Mouse (Mus musculus): ENCODE results near the gene Cytl1. TPM values are rescaled to one million over a fixed set of nuclear protein-coding genes. Genes with fewer than 3 reads are reported as not detected.

The Cytl1 gene
- total and polyA plus RNA-seq, 2 experiments from 2014 or later = 1.1 TPM; not detected in 1

DNA sequence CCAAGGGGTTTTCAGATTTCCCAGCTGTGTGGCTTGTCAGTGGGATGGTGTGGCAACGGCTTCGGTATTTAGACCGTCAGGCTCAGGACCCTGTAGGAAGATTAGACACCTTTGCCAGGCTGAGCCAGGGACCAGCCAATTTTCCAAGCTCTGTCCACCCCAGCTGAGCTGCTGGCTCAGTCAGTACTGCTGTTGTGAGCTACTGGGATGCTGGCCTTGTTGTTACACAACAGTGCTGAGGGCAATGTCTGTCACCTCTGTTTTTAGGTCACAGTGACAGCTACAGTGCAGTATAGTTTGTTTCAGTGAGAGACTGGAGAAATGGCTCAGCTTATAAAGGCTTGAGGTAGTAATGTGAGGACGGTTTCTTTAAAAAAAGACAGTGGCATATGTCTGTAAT lies 38.7 kb downstream of the Cytl1 start:
- ATAC-seq (ENCODE audit: low FRiP score) (no peak), DNase-seq (ENCODE audit: low spot score) (no peak)
- H3K36me3 ChIP-seq (ENCODE audit: insufficient read depth, low read length) = no peaks in the 10 kb centered on the region
- H3K4me1 ChIP-seq (ENCODE audit: insufficient read depth, low read length) = no peaks in the 10 kb centered on the region
- no peak overlapping the region for H3K4me2 ChIP-seq (ENCODE audit: low read depth, low read length, poor library complexity, severe bottlenecking)
- H3K27ac ChIP-seq (ENCODE audit: low read depth, low read length) = no peak overlapping the region
- H3K27me3 ChIP-seq (ENCODE audit: insufficient read depth, low read length) = 0 out of 2 replicates have a peak, but pooled peaks cover 2% of the 10 kb centered on the region
- no peak for TF ChIP-seq CTCF (IDR thresholded peaks at IDR 0.05)
- H3K9me3 ChIP-seq (ENCODE audit: low read length) = no peaks in the 10 kb centered on the region
- no peak overlapping the region; the same call in 1 of the 2 replicates for H3K9ac ChIP-seq (replicated peaks; ENCODE audit: low read length, poor library complexity, severe bottlenecking)
- no peak overlapping the region for H3K4me3 ChIP-seq (ENCODE audit: low read depth, low read length)
- WGBS = 71% methylated on average over 4 of the region's 4 CpGs

DNA sequence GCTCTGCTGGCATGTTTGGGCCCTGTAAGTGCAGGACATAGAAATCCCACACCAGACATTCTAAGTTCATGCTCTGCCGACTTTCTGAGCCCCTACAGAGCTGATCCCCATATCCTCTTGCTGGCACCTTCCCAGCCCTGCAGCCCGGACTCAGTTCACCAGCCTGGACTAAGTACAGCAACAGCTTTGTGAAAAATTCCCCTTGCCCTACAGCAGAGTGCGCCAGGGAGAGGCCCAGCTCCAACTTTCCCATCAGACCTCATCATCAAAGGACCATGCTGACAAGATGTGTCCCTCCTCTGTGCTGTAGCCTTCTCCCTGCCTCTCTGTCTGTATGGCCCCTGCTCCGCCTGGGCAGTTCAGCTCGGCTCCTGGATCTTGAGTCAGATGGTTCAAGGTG lies 40.4 kb downstream of the Cytl1 start:
- H3K4me1 ChIP-seq (ENCODE audit: insufficient read depth, low read length) = no peaks in the 10 kb centered on the region
- peak; percentile 51 for TF ChIP-seq CTCF (IDR thresholded peaks at IDR 0.05)
- ATAC-seq (ENCODE audit: low FRiP score) = no peak

DNA sequence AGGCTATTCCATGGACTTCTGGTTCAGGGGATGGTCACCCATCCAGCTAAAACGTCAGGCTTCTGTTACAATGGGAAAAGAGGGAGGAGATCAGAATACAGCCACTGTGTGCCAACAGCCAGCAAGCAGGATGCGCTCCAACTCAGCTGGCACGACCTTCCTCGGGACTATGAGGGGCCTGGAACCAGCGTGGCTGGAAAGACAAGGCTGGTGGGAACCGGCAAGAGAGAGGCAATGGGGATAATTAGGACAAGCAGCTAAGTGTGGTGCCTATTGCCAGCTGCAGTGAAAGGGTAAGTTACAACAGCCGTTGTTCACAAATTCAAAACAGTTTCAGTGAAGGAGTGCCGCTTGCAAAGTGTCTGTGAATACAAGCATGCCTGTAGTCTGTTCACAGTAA lies 48.0 kb downstream of the Cytl1 start:
- ATAC-seq (ENCODE audit: low FRiP score) = no peak
- DNase-seq (ENCODE audit: low spot score) = peak; percentile 14
- Histone ChIP-seq H3K27me3 (ENCODE audit: insufficient read depth, low read length) (no peaks in the 10 kb centered on the region), H3K4me2 (ENCODE audit: low read depth, low read length, poor library complexity, severe bottlenecking) (no peak overlapping the region), H3K4me1 (ENCODE audit: insufficient read depth, low read length) (no peaks in the 10 kb centered on the region), H3K4me3 (ENCODE audit: low read depth, low read length) (no peak overlapping the region), H3K36me3 (ENCODE audit: insufficient read depth, low read length) (no peaks in the 10 kb centered on the region), H3K9me3 (ENCODE audit: low read length) (no peaks in the 10 kb centered on the region), H3K27ac (ENCODE audit: low read depth, low read length) (no peak overlapping the region), H3K9ac (replicated peaks; ENCODE audit: low read length, poor library complexity, severe bottlenecking) (no peak overlapping the region)
- WGBS = 55% methylated on average over 8 of the region's 8 CpGs
- TF ChIP-seq CTCF (IDR thresholded peaks at IDR 0.05) = no peak

More for the DNA sequence above, 40.4 kb downstream of the Cytl1 start:
- no peaks in the 10 kb centered on the region for H3K36me3 ChIP-seq (ENCODE audit: insufficient read depth, low read length)
- 0 out of 2 replicates have a peak, but pooled peaks cover 1% of the 10 kb centered on the region for H3K27me3 ChIP-seq (ENCODE audit: insufficient read depth, low read length)
- H3K4me2 ChIP-seq (ENCODE audit: low read depth, low read length, poor library complexity, severe bottlenecking) = no peak overlapping the region
- H3K4me3 ChIP-seq (ENCODE audit: low read depth, low read length) = no peak overlapping the region
- no peaks in the 10 kb centered on the region for H3K9me3 ChIP-seq (ENCODE audit: low read length)
- no peak overlapping the region for H3K27ac ChIP-seq (ENCODE audit: low read depth, low read length)
- H3K9ac ChIP-seq (replicated peaks; ENCODE audit: low read length, poor library complexity, severe bottlenecking) = no peak overlapping the region
- 37% methylated on average over 5 of the region's 5 CpGs for WGBS
- no peak for DNase-seq (ENCODE audit: low spot score)

DNA sequence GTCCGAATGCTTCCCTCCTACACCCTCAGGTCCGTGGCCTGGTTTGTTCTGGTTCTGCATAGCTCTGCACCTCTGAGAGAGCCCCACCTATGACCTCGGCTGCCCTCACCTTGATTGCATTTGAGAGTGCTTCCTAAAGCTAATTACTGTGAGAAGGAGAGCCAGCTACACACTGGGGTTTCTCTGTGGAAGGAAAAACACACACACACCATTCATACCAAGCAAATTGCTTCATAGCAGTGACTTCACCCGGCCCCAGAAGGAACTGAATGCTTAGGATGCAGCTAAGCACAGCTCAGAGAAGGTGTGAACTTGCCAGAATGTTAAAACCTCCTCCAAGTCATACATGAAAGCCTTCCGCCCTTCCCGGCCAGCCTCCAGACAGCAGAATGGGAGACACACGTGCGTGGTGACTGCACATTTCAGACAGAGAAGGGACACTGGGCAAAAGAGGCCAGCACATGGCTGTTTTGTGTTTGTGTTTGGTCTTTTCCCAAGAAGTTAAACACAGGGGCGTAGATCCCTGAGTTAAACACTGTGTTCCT lies 49.6 kb downstream of the Cytl1 start:
- H3K9me3 ChIP-seq (ENCODE audit: low read length) = no peaks in the 10 kb centered on the region
- no peak for TF ChIP-seq CTCF (IDR thresholded peaks at IDR 0.05)
- H3K4me2 ChIP-seq (ENCODE audit: low read depth, low read length, poor library complexity, severe bottlenecking) = no peak overlapping the region
- no peak overlapping the region for H3K9ac ChIP-seq (replicated peaks; ENCODE audit: low read length, poor library complexity, severe bottlenecking)
- no peak for ATAC-seq (ENCODE audit: low FRiP score)
- H3K4me3 ChIP-seq (ENCODE audit: low read depth, low read length) = no peak overlapping the region
- H3K27ac ChIP-seq (ENCODE audit: low read depth, low read length) = no peak overlapping the region
- H3K36me3 ChIP-seq (ENCODE audit: insufficient read depth, low read length) = no peaks in the 10 kb centered on the region
- DNase-seq (ENCODE audit: low spot score) = no peak
- 77% methylated on average over 9 of the region's 9 CpGs for WGBS
- no peaks in the 10 kb centered on the region for H3K27me3 ChIP-seq (ENCODE audit: insufficient read depth, low read length)
- no peaks in the 10 kb centered on the region for H3K4me1 ChIP-seq (ENCODE audit: insufficient read depth, low read length)

Other genes with a start within 250 kb of the Cytl1 start
- 28.5 and 39.3 TPM in 2 replicates for gene Stk32b, start 18.3 kb upstream of the Cytl1 start, total RNA-seq (2014; rRNA removed)
- gene Stk32b, start 18.3 kb upstream of the Cytl1 start, polyA plus RNA-seq (2015; fragmentation: Nextera tagmentation; extraction: Ambion mirVana) = 30.6 and 31.4 TPM in 2 replicates
- gene Msx1, start 89.1 kb downstream of the Cytl1 start, total RNA-seq (2014; rRNA removed) = 12.2 and 12.3 TPM in 2 replicates
- 8.0 and 8.3 TPM in 2 replicates for gene Msx1, start 89.1 kb downstream of the Cytl1 start, polyA plus RNA-seq (2015; fragmentation: Nextera tagmentation; extraction: Ambion mirVana)